Mouse (Mus musculus) forebrain, embryonic 11.5 days (tissue): ENCODE data around the gene Chrnd. TPM values are rescaled to one million over a fixed set of nuclear protein-coding genes. Genes with fewer than 3 reads are reported as not detected.
A peak's percentile ranks its signal among the peaks of the same experiment; 100 is the strongest.

Source experiments
- ATAC-seq: fragments of 200-750 bp; cut with Nextera tagmentation; replicated peaks from 2 replicates; pipeline ENCODE4 v1.8.0; 2017; ENCODE audit warnings: moderate TSS enrichment; ENCODE audit not compliant: low FRiP score
- DNase-seq: peaks from one replicate; pipeline ENCODE4 v3.0.0-alpha.2; 2017; ENCODE audit warnings: low spot score
- H3K27ac ChIP-seq: fragments of 300-500 bp; sonication (generic); 2 replicates; pipeline ENCODE4 v1.5.1; 2014; ENCODE audit warnings: low read depth, low read length
- H3K27me3 ChIP-seq: fragments of 300-500 bp; sonication (generic); 2 replicates; pipeline ENCODE4 v1.6.1; 2014; ENCODE audit warnings: mild to moderate bottlenecking, low read length, mixed read lengths; ENCODE audit not compliant: control insufficient read depth, insufficient read depth
- H3K36me3 ChIP-seq: fragments of 300-500 bp; sonication (generic); 2 replicates; pipeline ENCODE4 v1.6.1; 2014; ENCODE audit warnings: mild to moderate bottlenecking, low read length, moderate library complexity, mixed read lengths; ENCODE audit not compliant: control insufficient read depth, insufficient read depth
- H3K4me1 ChIP-seq: fragments of 300-500 bp; sonication (generic); replicated peaks from 2 replicates; pipeline ENCODE4 v1.6.1; 2014; ENCODE audit warnings: low read length, mixed read lengths; ENCODE audit not compliant: control insufficient read depth, insufficient read depth
- H3K4me2 ChIP-seq: fragments of 300-500 bp; sonication (generic); 2 replicates; pipeline ENCODE4 v1.6.1; 2014; ENCODE audit warnings: low read depth, mild to moderate bottlenecking, low read length, moderate library complexity, mixed read lengths; ENCODE audit not compliant: severe bottlenecking
- H3K4me3 ChIP-seq: fragments of 300-500 bp; sonication (generic); 2 replicates; pipeline ENCODE4 v1.5.1; 2014; ENCODE audit warnings: low read depth, low read length
- H3K9ac ChIP-seq: fragments of 300-500 bp; sonication (generic); 2 replicates; pipeline ENCODE4 v1.6.1; 2014; ENCODE audit warnings: low read length
- H3K9me3 ChIP-seq: fragments of 300-500 bp; sonication (generic); 2 replicates; pipeline ENCODE4 v1.6.1; 2016; ENCODE audit warnings: low read length, mixed read lengths; ENCODE audit not compliant: control insufficient read depth
- WGBS: fragments of 180-500 bp; shearing (Covaris S2); extraction: QIAGEN DNeasy Blood & Tissue Kit; methylation state at CpG from one replicate; pipeline ENCODE4 v1.1.7; 2014; 5-methylcytosine and 5-hydroxymethylcytosine counted together
- polyA plus RNA-seq: library from polyadenylated mRNA; unstranded; fragments of >200 nt; fragmentation: Nextera tagmentation; extraction: Ambion mirVana; gene quantifications from 2 replicates; pipeline ENCODE4 v1.2.1, GENCODE M21; 2014

Gene Chrnd
- polyA plus RNA-seq, 1 experiment from 2014 or later, result 0.07 TPM

- peak overlapping the region; percentile 84 for H3K4me2 ChIP-seq
- ATAC-seq, result peak; percentile 54
- H3K9ac ChIP-seq, result peak overlapping the region; percentile 65
- no peaks in the 10 kb centered on the region for H3K9me3 ChIP-seq
- H3K4me3 ChIP-seq, result peak overlapping the region; percentile 45
- H3K4me1 ChIP-seq, result peaks cover 7% of the 10 kb centered on the region; the same call in 1 of the 2 replicates
- H3K36me3 ChIP-seq, result no peaks in the 10 kb centered on the region
- H3K27ac ChIP-seq, result no peak overlapping the region
- H3K27me3 ChIP-seq, result peaks cover 28% of the 10 kb centered on the region
- peak; percentile 73 for DNase-seq
- WGBS, result 2% methylated on average over 54 of the region's 54 CpGs
These were observed 4.0 kb upstream of the Chrnd start for GRCm38 (mm10) chr1:87186261-87187036.

GRCm38 (mm10) chr1:87187037-87187355 lies 3.4 kb upstream of the Chrnd start:
- Histone ChIP-seq H3K27me3 (peaks cover 28% of the 10 kb centered on the region), H3K4me2 (peak overlapping the region; percentile 84), H3K4me1 (peaks cover 7% of the 10 kb centered on the region; the same call in 1 of the 2 replicates), H3K9me3 (no peaks in the 10 kb centered on the region), H3K27ac (no peak overlapping the region), H3K36me3 (no peaks in the 10 kb centered on the region), H3K9ac (peak overlapping the region; percentile 65), H3K4me3 (peak overlapping the region; percentile 45)
- DNase-seq, result peak; percentile 92
- under 1% methylated on average over 15 of the region's 15 CpGs for WGBS
- ATAC-seq, result peak; percentile 39

GRCm38 (mm10) chr1:87197296-87197695 lies 6.9 kb downstream of the Chrnd start:
- ATAC-seq, result no peak
- no peak for DNase-seq
- H3K4me1 ChIP-seq, result no peaks in the 10 kb centered on the region
- no peaks in the 10 kb centered on the region for H3K27me3 ChIP-seq
- H3K9me3 ChIP-seq, result no peaks in the 10 kb centered on the region
- no peak overlapping the region for H3K4me2 ChIP-seq
- H3K36me3 ChIP-seq, result no peaks in the 10 kb centered on the region
- H3K9ac ChIP-seq, result no peak overlapping the region
- no peak overlapping the region for H3K27ac ChIP-seq
- no peak overlapping the region for H3K4me3 ChIP-seq
- WGBS, result 78% methylated on average over 9 of the region's 9 CpGs

- WGBS, result 76% methylated on average over 12 of the region's 12 CpGs
- Histone ChIP-seq H3K27ac (no peak overlapping the region), H3K27me3 (no peaks in the 10 kb centered on the region), H3K9me3 (no peaks in the 10 kb centered on the region), H3K36me3 (no peaks in the 10 kb centered on the region), H3K4me2 (no peak overlapping the region), H3K9ac (no peak overlapping the region), H3K4me3 (no peak overlapping the region), H3K4me1 (no peaks in the 10 kb centered on the region)
- no peak for DNase-seq
- no peak for ATAC-seq
These were observed 8.0 kb downstream of the Chrnd start for GRCm38 (mm10) chr1:87198119-87199065.

- H3K9ac ChIP-seq, result no peak overlapping the region
- WGBS, result 78% methylated on average over 2 of the region's 2 CpGs
- H3K27ac ChIP-seq, result no peak overlapping the region
- no peak for DNase-seq
- no peak for ATAC-seq
- H3K9me3 ChIP-seq, result no peaks in the 10 kb centered on the region
- no peak overlapping the region for H3K4me2 ChIP-seq
- H3K4me3 ChIP-seq, result no peak overlapping the region
- H3K36me3 ChIP-seq, result no peaks in the 10 kb centered on the region
- H3K27me3 ChIP-seq, result no peaks in the 10 kb centered on the region
- H3K4me1 ChIP-seq, result 0 out of 2 replicates have a peak, but pooled peaks cover 2% of the 10 kb centered on the region
These were observed 10.4 kb downstream of the Chrnd start for GRCm38 (mm10) chr1:87200811-87201210.

GRCm38 (mm10) chr1:87201848-87202247 lies 11.4 kb downstream of the Chrnd start:
- no peaks in the 10 kb centered on the region; the same call in 1 of the 2 replicates for H3K27me3 ChIP-seq
- 0 out of 2 replicates have a peak, but pooled peaks cover 2% of the 10 kb centered on the region for H3K4me1 ChIP-seq
- no peak overlapping the region for H3K4me3 ChIP-seq
- H3K9ac ChIP-seq, result no peak overlapping the region
- DNase-seq (no peak), ATAC-seq (no peak)
- no peaks in the 10 kb centered on the region for H3K36me3 ChIP-seq
- no peak overlapping the region for H3K27ac ChIP-seq
- 56% methylated on average over 1 of the region's 1 CpGs for WGBS
- H3K4me2 ChIP-seq, result no peak overlapping the region
- no peaks in the 10 kb centered on the region for H3K9me3 ChIP-seq

- 0 out of 2 replicates have a peak, but pooled peaks cover 2% of the 10 kb centered on the region for H3K4me1 ChIP-seq
- 82% methylated on average over 5 of the region's 5 CpGs for WGBS
- H3K4me3 ChIP-seq, result no peak overlapping the region
- H3K4me2 ChIP-seq, result no peak overlapping the region
- no peaks in the 10 kb centered on the region for H3K36me3 ChIP-seq
- no peaks in the 10 kb centered on the region for H3K9me3 ChIP-seq
- no peaks in the 10 kb centered on the region; the same call in 1 of the 2 replicates for H3K27me3 ChIP-seq
- no peak overlapping the region for H3K9ac ChIP-seq
- ATAC-seq (no peak), DNase-seq (no peak)
- H3K27ac ChIP-seq, result no peak overlapping the region
These were observed 13.4 kb downstream of the Chrnd start for GRCm38 (mm10) chr1:87203779-87204178.

- Histone ChIP-seq H3K27me3 (no peaks in the 10 kb centered on the region; the same call in 1 of the 2 replicates), H3K4me3 (no peak within 1 kb of the TSS), H3K9ac (no peak within 1 kb of the TSS), H3K27ac (no peak within 1 kb of the TSS), H3K9me3 (no peaks in the 10 kb centered on the region), H3K36me3 (no peaks in the 10 kb centered on the region), H3K4me1 (0 out of 2 replicates have a peak, but pooled peaks cover 2% of the 10 kb centered on the region), H3K4me2 (no peak within 1 kb of the TSS)
- 88% methylated on average over 7 of the region's 7 CpGs for WGBS
- ATAC-seq, result no peak
- DNase-seq, result no peak
These were observed 14.1 kb downstream of the Chrnd start, which contains the start of gene Chrng for GRCm38 (mm10) chr1:87204465-87204864. Gene Chrng, plus strand, starts transcription at chr1:87204657.
